Mouse (Mus musculus) limb, embryonic 12.5 days (tissue): ENCODE measurements around the gene Rin2. TPM values are rescaled to one million over a fixed set of nuclear protein-coding genes. Genes with fewer than 3 reads are reported as not detected.

Source experiments
- ATAC-seq: fragments of 200-750 bp; cut with Nextera tagmentation; 2 replicates; pipeline ENCODE4 v1.8.0; 2017; ENCODE audit warnings: low read depth, moderate TSS enrichment; ENCODE audit not compliant: insufficient number of reproducible peaks, insufficient read depth, low FRiP score, low TSS enrichment
- H3K27ac ChIP-seq: fragments of 300-500 bp; sonication (generic); 2 replicates; pipeline ENCODE4 v1.5.1; 2016; ENCODE audit warnings: mild to moderate bottlenecking, moderate library complexity
- H3K27me3 ChIP-seq: fragments of 300-500 bp; sonication (generic); 2 replicates; pipeline ENCODE4 v1.6.1; 2016; ENCODE audit warnings: mild to moderate bottlenecking, moderate library complexity
- H3K36me3 ChIP-seq: fragments of 300-500 bp; sonication (generic); 2 replicates; pipeline ENCODE4 v1.6.1; 2016; ENCODE audit warnings: mild to moderate bottlenecking, moderate library complexity
- H3K4me1 ChIP-seq: fragments of 300-500 bp; sonication (generic); replicated peaks from 2 replicates; pipeline ENCODE4 v1.6.1; 2016
- H3K4me2 ChIP-seq: fragments of 300-500 bp; sonication (generic); 2 replicates; pipeline ENCODE4 v1.6.1; 2016; ENCODE audit warnings: mild to moderate bottlenecking, moderate library complexity
- H3K4me3 ChIP-seq: fragments of 300-500 bp; sonication (generic); replicated peaks from 2 replicates; pipeline ENCODE4 v1.5.1; 2016; ENCODE audit warnings: mild to moderate bottlenecking
- H3K9ac ChIP-seq: fragments of 300-500 bp; sonication (generic); replicated peaks from 2 replicates; pipeline ENCODE4 v1.6.1; 2016; ENCODE audit warnings: mild to moderate bottlenecking, moderate library complexity
- H3K9me3 ChIP-seq: fragments of 300-500 bp; sonication (generic); 2 replicates; pipeline ENCODE4 v1.6.1; 2016; ENCODE audit warnings: mild to moderate bottlenecking, moderate library complexity
- WGBS: fragments of 180-500 bp; shearing (Covaris S2); methylation state at CpG from one replicate; pipeline ENCODE4 v1.1.7; 2016; 5-methylcytosine and 5-hydroxymethylcytosine counted together
- polyA plus RNA-seq: library from polyadenylated mRNA; unstranded; fragments of >200 nt; fragmentation: Nextera tagmentation; extraction: Ambion mirVana; gene quantifications from 2 replicates; pipeline ENCODE4 v1.2.1, GENCODE M21; 2016

The Rin2 gene
- polyA plus RNA-seq, 1 experiment from 2014 or later, result 34.9 TPM

- ATAC-seq, result no peak
- Histone ChIP-seq H3K4me3 (no peak overlapping the region), H3K27me3 (no peaks in the 10 kb centered on the region), H3K9me3 (no peaks in the 10 kb centered on the region), H3K4me2 (no peak overlapping the region), H3K36me3 (no peaks in the 10 kb centered on the region), H3K27ac (no peak overlapping the region), H3K4me1 (no peaks in the 10 kb centered on the region), H3K9ac (no peak overlapping the region)
- WGBS, result 60% methylated on average over 4 of the region's 4 CpGs
Observed at GRCm38 (mm10) chr2:145668135-145668534, 6.9 kb upstream of the Rin2 start.

- Histone ChIP-seq H3K4me3 (no peak overlapping the region), H3K4me1 (peaks cover 10% of the 10 kb centered on the region), H3K36me3 (no peaks in the 10 kb centered on the region), H3K9me3 (no peaks in the 10 kb centered on the region), H3K4me2 (no peak overlapping the region), H3K27ac (no peak overlapping the region), H3K9ac (no peak overlapping the region), H3K27me3 (no peaks in the 10 kb centered on the region)
- 86% methylated on average over 4 of the region's 4 CpGs for WGBS
- ATAC-seq, result no peak
Observed at GRCm38 (mm10) chr2:145670131-145670530, 4.9 kb upstream of the Rin2 start.

GRCm38 (mm10) chr2:145674496-145675141, 396 bp upstream of the Rin2 start:
- Histone ChIP-seq H3K9me3 (peaks cover 7% of the 10 kb centered on the region; the same call in 1 of the 2 replicates), H3K9ac (peak overlapping the region; percentile 72), H3K4me1 (peaks cover 33% of the 10 kb centered on the region), H3K27ac (peak overlapping the region; percentile 80), H3K4me2 (peak overlapping the region; percentile 90), H3K36me3 (no peaks in the 10 kb centered on the region), H3K4me3 (peak overlapping the region; percentile 66), H3K27me3 (no peaks in the 10 kb centered on the region)
- peak; percentile 28 for ATAC-seq
- WGBS, result 5% methylated on average over 23 of the region's 23 CpGs

- no peaks in the 10 kb centered on the region for H3K36me3 ChIP-seq
- H3K27me3 ChIP-seq, result no peaks in the 10 kb centered on the region
- peaks cover 42% of the 10 kb centered on the region for H3K4me1 ChIP-seq
- H3K9ac ChIP-seq, result peak overlapping the region; percentile 72
- peaks cover 7% of the 10 kb centered on the region; the same call in 1 of the 2 replicates for H3K9me3 ChIP-seq
- 6% methylated on average over 27 of the region's 27 CpGs for WGBS
- peak overlapping the region; percentile 66 for H3K4me3 ChIP-seq
- ATAC-seq, result peak; percentile 21
- peak overlapping the region; percentile 80 for H3K27ac ChIP-seq
- H3K4me2 ChIP-seq, result peak overlapping the region; percentile 90
Observed at GRCm38 (mm10) chr2:145675756-145676543, 935 bp downstream of the Rin2 start.

GRCm38 (mm10) chr2:145676544-145676925, 1.5 kb downstream of the Rin2 start:
- Histone ChIP-seq H3K4me2 (peak overlapping the region; percentile 90), H3K27me3 (no peaks in the 10 kb centered on the region), H3K9me3 (peaks cover 7% of the 10 kb centered on the region; the same call in 1 of the 2 replicates), H3K9ac (no peak overlapping the region), H3K27ac (peak overlapping the region; percentile 80; the same call in 1 of the 2 replicates), H3K36me3 (no peaks in the 10 kb centered on the region), H3K4me3 (peak overlapping the region; percentile 66), H3K4me1 (peaks cover 42% of the 10 kb centered on the region)
- 41% methylated on average over 3 of the region's 3 CpGs for whole genome bisulfite sequencing
- no peak for ATAC-seq

- Histone ChIP-seq H3K27me3 (no peaks in the 10 kb centered on the region), H3K9me3 (peaks cover 7% of the 10 kb centered on the region; the same call in 1 of the 2 replicates), H3K4me1 (peaks cover 42% of the 10 kb centered on the region), H3K27ac (0 out of 2 replicates have a peak overlapping the region, but pooled peaks have one; percentile 80), H3K36me3 (no peaks in the 10 kb centered on the region), H3K4me3 (no peak overlapping the region), H3K9ac (no peak overlapping the region), H3K4me2 (peak overlapping the region; percentile 90; the same call in 1 of the 2 replicates)
- 80% methylated on average over 2 of the region's 2 CpGs for WGBS
- ATAC-seq, result no peak
Observed at GRCm38 (mm10) chr2:145676936-145677335, 1.9 kb downstream of the Rin2 start.

- Histone ChIP-seq H3K27ac (no peak overlapping the region), H3K4me1 (peaks cover 37% of the 10 kb centered on the region), H3K36me3 (no peaks in the 10 kb centered on the region), H3K4me3 (no peak overlapping the region), H3K9ac (no peak overlapping the region), H3K27me3 (no peaks in the 10 kb centered on the region), H3K9me3 (peaks cover 7% of the 10 kb centered on the region; the same call in 1 of the 2 replicates), H3K4me2 (no peak overlapping the region)
- no peak for ATAC-seq
- 63% methylated on average over 2 of the region's 2 CpGs for WGBS
Observed at GRCm38 (mm10) chr2:145680141-145680540, 5.1 kb downstream of the Rin2 start.

GRCm38 (mm10) chr2:145680762-145681161, 5.7 kb downstream of the Rin2 start:
- H3K9me3 ChIP-seq, result peaks cover 7% of the 10 kb centered on the region; the same call in 1 of the 2 replicates

GRCm38 (mm10) chr2:145681626-145682025, 6.6 kb downstream of the Rin2 start:
- H3K4me1 ChIP-seq, result peaks cover 30% of the 10 kb centered on the region
- no peak overlapping the region for H3K4me2 ChIP-seq
- H3K27ac ChIP-seq, result no peak overlapping the region
- WGBS, result 80% methylated on average over 4 of the region's 4 CpGs
- no peaks in the 10 kb centered on the region for H3K36me3 ChIP-seq
- H3K27me3 ChIP-seq, result no peaks in the 10 kb centered on the region
- no peak for ATAC-seq
- peaks cover 7% of the 10 kb centered on the region; the same call in 1 of the 2 replicates for H3K9me3 ChIP-seq
- H3K9ac ChIP-seq, result no peak overlapping the region
- H3K4me3 ChIP-seq, result no peak overlapping the region

More at GRCm38 (mm10) chr2:145680762-145681161, 5.7 kb downstream of the Rin2 start:
- Histone ChIP-seq H3K9ac (no peak overlapping the region), H3K4me1 (peaks cover 37% of the 10 kb centered on the region), H3K27ac (no peak overlapping the region), H3K36me3 (no peaks in the 10 kb centered on the region), H3K4me2 (no peak overlapping the region), H3K4me3 (no peak overlapping the region), H3K27me3 (no peaks in the 10 kb centered on the region)
- 76% methylated on average over 9 of the region's 9 CpGs for WGBS
- no peak for ATAC-seq

- ATAC-seq, result no peak
- whole genome bisulfite sequencing, result 35% methylated on average over 3 of the region's 3 CpGs
- H3K4me3 ChIP-seq, result no peak overlapping the region
- no peaks in the 10 kb centered on the region for H3K27me3 ChIP-seq
- no peaks in the 10 kb centered on the region for H3K9me3 ChIP-seq
- peaks cover 28% of the 10 kb centered on the region for H3K4me1 ChIP-seq
- H3K36me3 ChIP-seq, result no peaks in the 10 kb centered on the region
- H3K9ac ChIP-seq, result no peak overlapping the region
- H3K27ac ChIP-seq, result no peak overlapping the region
- H3K4me2 ChIP-seq, result no peak overlapping the region
Observed at GRCm38 (mm10) chr2:145682924-145683323, 7.9 kb downstream of the Rin2 start.

GRCm38 (mm10) chr2:145683536-145683935, 8.5 kb downstream of the Rin2 start:
- H3K27me3 ChIP-seq, result no peaks in the 10 kb centered on the region
- H3K4me3 ChIP-seq, result no peak overlapping the region
- no peaks in the 10 kb centered on the region for H3K36me3 ChIP-seq
- ATAC-seq, result no peak
- H3K4me1 ChIP-seq, result peaks cover 24% of the 10 kb centered on the region
- no peak overlapping the region for H3K27ac ChIP-seq
- no peaks in the 10 kb centered on the region for H3K9me3 ChIP-seq
- 83% methylated on average over 3 of the region's 3 CpGs for WGBS
- no peak overlapping the region for H3K9ac ChIP-seq
- H3K4me2 ChIP-seq, result no peak overlapping the region
